Mouse (Mus musculus) heart, adult 2 months (tissue): ENCODE measurements at regions not wholly inside any gene's neighbourhood (a gene's known extent, or its start where the extent isn't known, plus 50 kb on each side); places are given as distances from the start of the nearest gene placed in this dataset.

ENCODE experiments used
- DNase-seq, 2 experiments: peaks; one replicate each; pipeline ENCODE4 v3.0.0; 2021
- H3K27ac ChIP-seq: fragments of 200-600 bp; 2 replicates; pipeline ENCODE4 v1.8.1; 2022
- H3K27me3 ChIP-seq: fragments of 200-500 bp; 2 replicates; pipeline ENCODE4 v1.6.1; 2012; ENCODE audit warnings: mild to moderate bottlenecking, low read length, inconsistent platforms, mixed read lengths; ENCODE audit not compliant: control insufficient read depth, insufficient read depth
- H3K36me3 ChIP-seq: fragments of 200-500 bp; 2 replicates; pipeline ENCODE4 v1.6.1; 2012; ENCODE audit warnings: low read length, inconsistent platforms; ENCODE audit not compliant: control insufficient read depth, insufficient read depth
- H3K4me1 ChIP-seq: fragments of 200-500 bp; 2 replicates; pipeline ENCODE4 v1.6.1; 2011; ENCODE audit warnings: low read length; ENCODE audit not compliant: control insufficient read depth, insufficient read depth
- H3K4me3 ChIP-seq: fragments of 200-600 bp; 2 replicates; pipeline ENCODE4 v1.8.1; 2022
- H3K79me2 ChIP-seq: fragments of 200-500 bp; replicated peaks from 2 replicates; pipeline ENCODE4 v1.6.1; 2012; ENCODE audit warnings: mild to moderate bottlenecking, inconsistent platforms, low read length, moderate library complexity, mixed read lengths; ENCODE audit not compliant: control insufficient read depth, insufficient read depth
- H3K9ac ChIP-seq: fragments of 200-500 bp; 2 replicates; pipeline ENCODE4 v1.6.1; 2012; ENCODE audit warnings: low read depth, mild to moderate bottlenecking, control low read depth, inconsistent platforms, low read length, mixed read lengths
- CTCF ChIP-seq: fragments of 200-600 bp; IDR thresholded peaks from 2 replicates; pipeline ENCODE4 v1.8.1; 2022; ENCODE audit warnings: antibody characterized with exemption, mild to moderate bottlenecking, moderate library complexity
- EP300 ChIP-seq: fragments of 200-500 bp; IDR thresholded peaks from 2 replicates; pipeline ENCODE4 v1.6.1; 2011; ENCODE audit warnings: low read depth, low read length, control low read depth; ENCODE audit not compliant: insufficient read depth
- POLR2A ChIP-seq: fragments of 200-500 bp; IDR thresholded peaks from 2 replicates; pipeline ENCODE4 v1.6.1; 2011; ENCODE audit warnings: mild to moderate bottlenecking, low read depth, low read length, control low read depth; ENCODE audit not compliant: insufficient read depth
- WGBS: fragments of 180-500 bp; shearing (Covaris S2); methylation state at CpG from one replicate; pipeline ENCODE4 v1.1.7; 2018; 5-methylcytosine and 5-hydroxymethylcytosine counted together
- intact Hi-C: fragments of 180-260 bp; cut with DNase I; formaldehyde crosslinking; loops from one replicate; pipeline ENCODE4 v1.15.1; 2025

GRCm38 (mm10) chr9:90978730-90979129 is 383.5 kb upstream of the Zic4 start:
- WGBS: 57% methylated on average over 4 of the region's 4 CpGs
- TF ChIP-seq CTCF (no peak), POLR2A (no peak), EP300 (no peak)
- no peak overlapping the region for H3K4me3 ChIP-seq
- H3K27me3 ChIP-seq: no peaks in the 10 kb centered on the region
- no peaks in the 10 kb centered on the region for H3K79me2 ChIP-seq
- H3K36me3 ChIP-seq: no peaks in the 10 kb centered on the region
- H3K9ac ChIP-seq: no peak overlapping the region
- no peaks in the 10 kb centered on the region; the same call in 1 of the 2 replicates for H3K4me1 ChIP-seq
- intact Hi-C loops: no loop called here
- H3K27ac ChIP-seq: no peak overlapping the region
- no peak for DNase-seq

GRCm38 (mm10) chr9:90980023-90980802 is 382.0 kb upstream of the Zic4 start:
- intact Hi-C loops: no loop called here
- no peak overlapping the region for H3K27ac ChIP-seq
- no peak overlapping the region for H3K9ac ChIP-seq
- H3K27me3 ChIP-seq: no peaks in the 10 kb centered on the region
- DNase-seq: no peak
- H3K36me3 ChIP-seq: no peaks in the 10 kb centered on the region
- H3K79me2 ChIP-seq: no peaks in the 10 kb centered on the region
- no peak overlapping the region for H3K4me3 ChIP-seq
- no peak for TF ChIP-seq EP300
- H3K4me1 ChIP-seq: no peaks in the 10 kb centered on the region; the same call in 1 of the 2 replicates
- WGBS: 61% methylated on average over 6 of the region's 6 CpGs

GRCm38 (mm10) chr9:90999178-90999577 is 363.0 kb upstream of the Zic4 start:
- H3K4me3 ChIP-seq: no peak overlapping the region
- H3K36me3 ChIP-seq: no peaks in the 10 kb centered on the region
- no peak overlapping the region for H3K9ac ChIP-seq
- H3K27me3 ChIP-seq: no peaks in the 10 kb centered on the region
- intact Hi-C loops: no loop called here
- no peak for DNase-seq
- H3K79me2 ChIP-seq: no peaks in the 10 kb centered on the region
- no peak overlapping the region for H3K27ac ChIP-seq
- 71% methylated on average over 1 of the region's 1 CpGs for WGBS
- TF ChIP-seq CTCF (no peak), POLR2A (no peak), EP300 (no peak)
- no peaks in the 10 kb centered on the region for H3K4me1 ChIP-seq

GRCm38 (mm10) chr9:91004214-91004613 is 358.0 kb upstream of the Zic4 start:
- WGBS: 72% methylated on average over 4 of the region's 4 CpGs
- TF ChIP-seq EP300: no peak
- TF ChIP-seq POLR2A: no peak
- TF ChIP-seq CTCF: no peak
- no peaks in the 10 kb centered on the region for H3K4me1 ChIP-seq
- intact Hi-C loops: no loop called here
- no peaks in the 10 kb centered on the region for H3K36me3 ChIP-seq
- no peak for DNase-seq
- no peak overlapping the region for H3K27ac ChIP-seq
- no peak overlapping the region for H3K9ac ChIP-seq
- no peak overlapping the region for H3K4me3 ChIP-seq
- no peaks in the 10 kb centered on the region for H3K79me2 ChIP-seq
- H3K27me3 ChIP-seq: no peaks in the 10 kb centered on the region

GRCm38 (mm10) chr9:91040546-91040945 is 321.7 kb upstream of the Zic4 start:
- Histone ChIP-seq H3K27me3 (no peaks in the 10 kb centered on the region), H3K9ac (no peak overlapping the region), H3K36me3 (no peaks in the 10 kb centered on the region), H3K27ac (no peak overlapping the region), H3K79me2 (no peaks in the 10 kb centered on the region), H3K4me3 (no peak overlapping the region), H3K4me1 (no peaks in the 10 kb centered on the region)
- 49% methylated on average over 2 of the region's 2 CpGs for WGBS
- no peak for DNase-seq
- no peak for TF ChIP-seq CTCF
- TF ChIP-seq EP300: no peak
- TF ChIP-seq POLR2A: no peak
- intact Hi-C loops: no loop called here

GRCm38 (mm10) chr9:91048569-91048968 is 313.6 kb upstream of the Zic4 start:
- DNase-seq: no peak
- Histone ChIP-seq H3K79me2 (no peaks in the 10 kb centered on the region), H3K27me3 (no peaks in the 10 kb centered on the region), H3K36me3 (no peaks in the 10 kb centered on the region), H3K4me1 (no peaks in the 10 kb centered on the region), H3K27ac (no peak overlapping the region), H3K9ac (no peak overlapping the region), H3K4me3 (no peak overlapping the region)
- intact Hi-C loops: no loop called here
- 38% methylated on average over 2 of the region's 2 CpGs for WGBS
- TF ChIP-seq POLR2A (no peak), EP300 (no peak), CTCF (no peak)
